Mouse (Mus musculus) heart, embryonic 11.5 days (tissue): ENCODE measurements around the gene Rpl7l1. TPM values are rescaled to one million over a fixed set of nuclear protein-coding genes. Genes with fewer than 3 reads are reported as not detected.
"Not testable (repeated sequence)": the region's sequence is repeated elsewhere in the genome, so short reads cannot be mapped to it uniquely, and the experiment has no call there.

Experiments
- ATAC-seq: fragments of 200-750 bp; cut with Nextera tagmentation; replicated peaks from 2 replicates; pipeline ENCODE4 v1.8.0; 2017; ENCODE audit warnings: moderate library complexity; ENCODE audit not compliant: insufficient number of reproducible peaks, low FRiP score, low TSS enrichment
- H3K27ac ChIP-seq: fragments of 300-500 bp; sonication (generic); 2 replicates; pipeline ENCODE4 v1.5.1; 2014; ENCODE audit warnings: mild to moderate bottlenecking, low read depth, low read length
- H3K27me3 ChIP-seq: fragments of 300-500 bp; sonication (generic); 2 replicates; pipeline ENCODE4 v1.6.1; 2014; ENCODE audit warnings: mild to moderate bottlenecking, low read length, mixed read lengths; ENCODE audit not compliant: control insufficient read depth, insufficient read depth
- H3K36me3 ChIP-seq: fragments of 300-500 bp; sonication (generic); 2 replicates; pipeline ENCODE4 v1.6.1; 2014; ENCODE audit warnings: mild to moderate bottlenecking, low read length, moderate library complexity, mixed read lengths; ENCODE audit not compliant: control insufficient read depth, insufficient read depth
- H3K4me1 ChIP-seq: fragments of 300-500 bp; sonication (generic); 2 replicates; pipeline ENCODE4 v1.6.1; 2014; ENCODE audit warnings: low read length; ENCODE audit not compliant: control insufficient read depth, insufficient read depth
- H3K4me2 ChIP-seq: fragments of 300-500 bp; sonication (generic); 2 replicates; pipeline ENCODE4 v1.6.1; 2014; ENCODE audit warnings: mild to moderate bottlenecking, moderate library complexity
- H3K4me3 ChIP-seq: fragments of 300-500 bp; sonication (generic); 2 replicates; pipeline ENCODE4 v1.5.1; 2014; ENCODE audit warnings: low read depth, low read length
- H3K9ac ChIP-seq: fragments of 300-500 bp; sonication (generic); 2 replicates; pipeline ENCODE4 v1.6.1; 2014; ENCODE audit warnings: mild to moderate bottlenecking, low read depth, low read length, moderate library complexity
- H3K9me3 ChIP-seq: fragments of 300-500 bp; sonication (generic); replicated peaks from 2 replicates; pipeline ENCODE4 v1.6.1; 2016; ENCODE audit warnings: low read length; ENCODE audit not compliant: control insufficient read depth
- WGBS: fragments of 180-500 bp; shearing (Covaris S2); extraction: QIAGEN DNeasy Blood & Tissue Kit; methylation state at CpG from one replicate; pipeline ENCODE4 v1.1.7; 2014; ENCODE audit not compliant: insufficient replicate concordance; 5-methylcytosine and 5-hydroxymethylcytosine counted together
- polyA plus RNA-seq: library from polyadenylated mRNA; unstranded; fragments of >200 nt; fragmentation: Nextera tagmentation; extraction: Ambion mirVana; gene quantifications from 2 replicates; pipeline ENCODE4 v1.2.1, GENCODE M21; 2014

Gene Rpl7l1
- polyA plus RNA-seq, 1 experiment from 2014 or later = 116 TPM

DNA sequence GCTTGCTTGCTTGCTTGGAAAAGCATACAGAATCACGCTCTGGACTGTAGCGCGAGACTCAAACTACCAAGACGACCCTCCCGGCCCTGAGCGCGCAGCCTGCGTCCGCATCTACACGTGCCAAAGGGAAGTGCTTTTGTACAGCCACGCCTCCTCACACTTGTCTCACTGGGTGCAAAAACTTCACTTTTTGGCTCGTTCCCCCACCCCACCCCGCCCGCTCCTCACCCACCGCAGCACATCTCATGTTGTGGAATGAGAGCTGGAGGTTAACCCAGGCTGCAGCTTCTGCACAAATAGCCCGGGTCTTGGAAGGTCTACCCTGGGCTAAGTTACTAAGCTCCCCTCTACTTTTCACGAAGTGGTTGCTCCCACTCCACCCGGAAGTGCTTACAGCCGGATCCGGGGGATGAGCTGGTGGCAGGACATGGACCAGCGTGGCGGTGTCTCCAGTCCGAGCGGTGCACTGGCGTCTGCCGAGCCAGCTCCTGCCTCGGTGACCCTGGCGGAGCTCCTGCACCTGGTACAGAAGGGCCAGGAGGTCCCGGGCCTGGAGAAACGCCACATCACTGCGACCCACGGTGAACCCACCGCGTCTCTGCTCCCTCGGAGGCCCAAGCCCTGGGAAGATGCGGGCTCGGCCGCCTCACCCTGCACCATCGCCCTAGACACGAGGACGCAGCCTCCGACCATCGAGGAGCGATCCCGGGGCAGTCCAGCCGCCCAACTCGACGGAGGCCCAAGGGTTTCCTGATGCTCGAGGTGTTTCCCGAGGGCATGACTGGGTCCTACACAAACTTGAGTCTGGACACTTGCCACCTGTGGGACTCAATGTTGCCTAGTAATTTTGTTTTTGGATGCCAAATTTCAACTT, 9.8 kb downstream of the Rpl7l1 start, which contains the start of gene 2310039H08Rik:
2310039H08Rik (plus strand) TSS at position 232 of the 874 bp plus-strand sequence.
- Histone ChIP-seq H3K9ac (peak within 1 kb of the TSS; percentile 89), H3K4me1 (peaks cover 7% of the 10 kb centered on the region), H3K4me3 (peak within 1 kb of the TSS; percentile 84), H3K27me3 (no peaks in the 10 kb centered on the region), H3K9me3 (no peaks in the 10 kb centered on the region), H3K4me2 (peak within 1 kb of the TSS; percentile 89), H3K27ac (peak within 1 kb of the TSS; percentile 70), H3K36me3 (peaks cover 20% of the 10 kb centered on the region)
- ATAC-seq = peak; percentile 81
- under 1% methylated on average over 50 of the region's 50 CpGs for WGBS

DNA sequence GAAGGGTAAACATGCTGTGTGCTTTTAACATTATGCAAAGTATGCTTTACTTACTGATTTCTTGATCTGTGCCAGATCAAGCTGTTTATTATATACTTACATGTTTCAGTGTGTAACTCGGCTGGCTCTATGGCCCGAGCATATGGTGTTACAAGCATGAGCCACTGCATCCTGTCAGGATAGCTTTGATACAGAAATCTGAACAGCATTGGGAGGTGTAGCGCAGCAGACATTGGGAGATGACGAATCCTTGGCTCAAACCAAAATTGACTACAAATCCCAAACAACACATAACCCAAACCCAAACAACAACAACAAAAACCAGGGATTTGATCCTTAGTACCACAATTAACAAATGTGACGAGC, 10.5 kb downstream of the Rpl7l1 start:
- Histone ChIP-seq H3K9ac (peak overlapping the region; percentile 89), H3K4me2 (peak overlapping the region; percentile 89), H3K4me1 (peaks cover 7% of the 10 kb centered on the region), H3K9me3 (no peaks in the 10 kb centered on the region), H3K27me3 (no peaks in the 10 kb centered on the region), H3K36me3 (peaks cover 14% of the 10 kb centered on the region), H3K27ac (peak overlapping the region; percentile 70), H3K4me3 (peak overlapping the region; percentile 84)
- 8% methylated on average over 5 of the region's 5 CpGs for WGBS
- ATAC-seq = no peak

DNA sequence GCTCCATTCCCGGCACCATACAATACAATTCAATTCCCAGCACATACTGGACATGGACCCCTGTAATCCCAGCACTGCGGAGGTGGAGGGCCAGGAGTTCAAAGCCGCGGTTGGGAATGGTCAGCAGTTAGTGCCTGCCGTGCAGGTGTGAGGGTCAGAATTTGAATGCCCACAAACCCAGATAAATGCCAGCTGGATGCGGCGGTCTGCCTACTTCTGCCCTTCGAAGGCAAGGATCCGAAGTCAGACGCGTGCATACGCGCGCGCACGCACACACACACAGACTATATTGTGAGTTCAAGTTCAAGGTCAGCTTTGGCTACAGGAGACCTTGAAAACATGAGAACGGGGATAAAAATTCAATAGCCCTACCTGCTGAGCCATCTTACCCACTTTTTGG, 10.9 kb downstream of the Rpl7l1 start:
- 68% methylated on average over 17 of the region's 17 CpGs for whole genome bisulfite sequencing
- no peak for ATAC-seq
- H3K9ac ChIP-seq = peak overlapping the region; percentile 89; the same call in 1 of the 2 replicates
- H3K27ac ChIP-seq = no peak overlapping the region
- no peaks in the 10 kb centered on the region for H3K27me3 ChIP-seq
- H3K9me3 ChIP-seq = no peaks in the 10 kb centered on the region
- peaks cover 7% of the 10 kb centered on the region for H3K4me1 ChIP-seq
- peak overlapping the region; percentile 84 for H3K4me3 ChIP-seq
- H3K36me3 ChIP-seq = peaks cover 12% of the 10 kb centered on the region
- H3K4me2 ChIP-seq = peak overlapping the region; percentile 89

DNA sequence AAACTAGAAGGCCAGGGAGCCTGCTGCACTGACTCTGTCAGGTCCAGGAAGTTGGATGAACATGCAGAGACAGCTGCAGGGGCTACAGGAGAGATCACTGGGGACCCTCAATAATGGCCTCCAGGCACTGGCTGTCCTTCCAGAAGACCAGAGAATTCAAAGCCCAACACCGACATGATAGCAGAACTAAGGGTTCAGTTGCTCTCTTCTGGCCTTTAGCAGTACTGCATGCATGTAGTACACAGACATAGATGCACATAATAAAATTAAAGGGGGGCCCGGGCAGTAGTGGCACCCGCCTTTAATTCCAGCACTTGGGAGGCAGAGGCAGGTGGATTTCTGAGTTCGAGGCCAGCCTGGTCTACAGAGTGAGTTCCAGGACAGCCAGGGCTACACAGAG, 11.4 kb downstream of the Rpl7l1 start:
- no peaks in the 10 kb centered on the region for H3K9me3 ChIP-seq
- WGBS = 87% methylated on average over 4 of the region's 4 CpGs
- H3K36me3 ChIP-seq = peaks cover 9% of the 10 kb centered on the region
- H3K4me2 ChIP-seq = no peak overlapping the region
- H3K9ac ChIP-seq = no peak overlapping the region
- H3K27ac ChIP-seq = no peak overlapping the region
- H3K27me3 ChIP-seq = no peaks in the 10 kb centered on the region
- no peak overlapping the region for H3K4me3 ChIP-seq
- H3K4me1 ChIP-seq = peaks cover 7% of the 10 kb centered on the region
- ATAC-seq = no peak

DNA sequence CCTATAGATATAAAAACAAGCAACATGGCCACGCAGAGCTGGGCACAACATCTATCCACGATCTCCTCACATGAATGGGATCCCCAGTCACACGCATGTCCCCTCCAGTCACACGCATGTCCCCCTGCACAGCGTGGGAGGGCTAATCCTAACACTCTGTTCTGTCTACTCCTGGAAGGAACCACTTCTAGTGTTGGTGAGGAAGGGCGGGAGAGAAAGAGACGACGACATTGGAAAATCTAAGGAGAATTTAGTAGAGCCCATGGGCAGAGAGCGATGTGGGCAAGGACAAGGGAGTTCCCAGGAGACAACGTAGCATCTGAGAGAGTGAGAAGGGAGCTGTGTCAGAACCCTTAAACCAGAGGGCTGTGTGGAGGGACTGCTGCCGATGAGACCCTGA, 11.9 kb downstream of the Rpl7l1 start:
- H3K27me3 ChIP-seq = no peaks in the 10 kb centered on the region
- no peak overlapping the region for H3K4me3 ChIP-seq
- no peak overlapping the region for H3K4me2 ChIP-seq
- H3K9me3 ChIP-seq = no peaks in the 10 kb centered on the region
- H3K9ac ChIP-seq = peak overlapping the region; percentile 28; the same call in 1 of the 2 replicates
- 86% methylated on average over 11 of the region's 11 CpGs for WGBS
- H3K27ac ChIP-seq = no peak overlapping the region
- peaks cover 4% of the 10 kb centered on the region for H3K36me3 ChIP-seq
- H3K4me1 ChIP-seq = peaks cover 7% of the 10 kb centered on the region
- no peak for ATAC-seq

DNA sequence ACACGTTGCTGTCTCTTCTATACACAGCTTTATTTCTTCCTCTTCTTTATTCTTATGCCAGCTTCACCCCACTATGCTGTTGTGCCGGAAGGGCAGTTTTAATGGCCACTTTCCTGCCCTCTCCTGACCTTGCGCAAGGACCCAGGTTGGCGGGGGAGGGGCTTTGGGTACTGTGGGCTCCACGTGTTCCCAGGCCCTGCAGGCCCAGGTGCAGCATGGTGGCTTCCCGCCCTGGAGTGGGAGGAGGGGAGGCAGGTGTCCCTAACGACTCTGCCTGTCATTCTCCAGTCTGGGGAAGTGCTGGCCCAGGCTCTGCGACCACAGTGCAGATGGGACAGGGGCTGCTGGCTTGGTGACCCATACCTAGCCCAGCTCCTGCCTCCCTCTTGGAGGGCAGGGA, 14.6 kb downstream of the Rpl7l1 start:
- no peak overlapping the region for H3K9ac ChIP-seq
- H3K4me2 ChIP-seq = no peak overlapping the region
- H3K27me3 ChIP-seq = peaks cover 3% of the 10 kb centered on the region; the same call in 1 of the 2 replicates
- no peaks in the 10 kb centered on the region for H3K36me3 ChIP-seq
- ATAC-seq = no peak
- peaks cover 4% of the 10 kb centered on the region; the same call in 1 of the 2 replicates for H3K4me1 ChIP-seq
- no peak overlapping the region for H3K4me3 ChIP-seq
- 56% methylated on average over 8 of the region's 8 CpGs for WGBS
- H3K27ac ChIP-seq = no peak overlapping the region
- H3K9me3 ChIP-seq = no peaks in the 10 kb centered on the region

DNA sequence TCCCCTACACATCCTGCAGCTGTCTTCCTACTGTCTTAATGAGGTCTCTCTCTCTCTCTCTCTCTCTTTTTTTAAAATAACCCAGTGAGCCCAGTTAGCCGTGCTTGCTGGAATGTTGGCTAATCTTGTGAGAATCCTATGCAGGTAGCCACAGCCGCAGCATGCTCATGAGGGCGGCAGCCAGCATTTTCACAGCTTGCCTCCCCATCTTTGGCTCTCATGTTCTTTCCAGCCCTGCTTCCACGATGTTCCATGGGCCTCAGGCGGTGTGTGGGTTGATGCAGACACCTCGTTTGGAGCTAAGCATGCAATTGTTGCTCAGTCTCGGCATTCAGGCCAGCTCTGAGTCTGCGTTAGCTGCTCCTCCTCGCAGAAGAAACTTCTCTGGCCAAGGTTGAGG, 17.6 kb downstream of the Rpl7l1 start:
- ATAC-seq, H3K4me1 ChIP-seq, H3K36me3 ChIP-seq, H3K9ac ChIP-seq, H3K27me3 ChIP-seq, H3K9me3 ChIP-seq, H3K27ac ChIP-seq, H3K4me2 ChIP-seq, H3K4me3 ChIP-seq: not testable (repeated sequence)
- 61% methylated on average over 8 of the region's 9 CpGs for WGBS

DNA sequence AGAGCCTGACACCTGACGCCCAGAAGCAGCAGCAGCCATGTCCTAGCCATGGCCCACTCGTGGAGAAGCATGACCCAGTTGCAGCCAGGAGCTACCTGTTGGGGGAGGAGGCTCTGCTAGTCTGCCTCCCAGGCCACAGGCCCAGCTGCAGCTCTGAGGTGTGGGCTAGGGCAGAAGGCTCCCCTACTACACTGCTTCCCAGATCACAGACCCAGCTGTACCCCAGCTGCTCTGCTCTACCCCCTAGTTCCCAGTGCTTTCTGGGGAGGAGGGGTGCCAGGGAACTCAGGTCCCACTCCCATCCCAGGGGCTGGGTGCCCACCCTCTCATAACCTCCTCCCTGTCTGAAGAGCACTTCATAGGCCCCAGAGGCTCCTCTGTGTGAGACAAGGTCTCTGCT, 18.9 kb downstream of the Rpl7l1 start, which contains the start of gene Ptcra:
Ptcra (minus strand) TSS at position 169 of the 400 bp plus-strand sequence.
- no peak within 1 kb of the TSS for H3K4me2 ChIP-seq
- H3K4me1 ChIP-seq = no peaks in the 10 kb centered on the region
- no peak within 1 kb of the TSS for H3K9ac ChIP-seq
- H3K36me3 ChIP-seq = no peaks in the 10 kb centered on the region
- H3K27ac ChIP-seq = no peak within 1 kb of the TSS
- 0 out of 2 replicates have a peak, but pooled peaks have one; percentile 35 for ATAC-seq
- WGBS = 52% methylated on average over 2 of the region's 2 CpGs
- H3K4me3 ChIP-seq = no peak within 1 kb of the TSS
- peaks cover 3% of the 10 kb centered on the region; the same call in 1 of the 2 replicates for H3K27me3 ChIP-seq
- no peaks in the 10 kb centered on the region for H3K9me3 ChIP-seq
